In the genomic region with DNA sequence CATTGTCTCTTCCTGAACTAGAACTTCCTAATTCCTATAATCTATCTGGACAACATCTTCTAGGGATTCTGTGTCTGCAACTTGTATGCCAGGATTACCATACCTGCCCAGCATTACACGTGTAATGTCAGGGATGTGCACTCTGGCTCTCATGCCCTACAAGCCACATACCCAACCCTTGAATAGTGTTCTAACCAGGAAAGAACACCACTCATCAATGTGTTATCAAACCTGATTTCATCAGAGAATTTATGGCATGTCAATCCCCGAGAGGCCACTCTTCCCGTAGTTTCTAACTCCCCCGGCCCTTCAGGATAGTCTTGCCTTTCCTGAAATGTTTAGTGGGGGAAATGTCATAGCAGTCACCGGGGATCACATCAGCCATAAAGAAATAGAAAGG, we compare ENCODE assay signal across 30 mouse cellular contexts. TPM values are rescaled to one million over a fixed set of nuclear protein-coding genes. Genes with fewer than 3 reads are reported as not detected.
"Had no signal": no experiment of that assay in that cellular context is flagged by ENCODE, and none has a peak within 500 bp of the region (broad histone marks: within the 10 kb centered on the region; RNA-seq: fewer than 3 reads in every experiment).

No protein-coding gene starts in this region.

- H3K4me1 ChIP-seq: heart, embryonic 13.5 days; heart, embryonic 15.5 days; hindbrain, embryonic 13.5 days; hindbrain, embryonic 15.5 days; limb, embryonic 13.5 days; limb, embryonic 15.5 days; liver, embryonic 12.5 days had no signal

- H3K27me3 ChIP-seq: heart, embryonic 13.5 days; heart, embryonic 15.5 days; hindbrain, embryonic 13.5 days; hindbrain, embryonic 15.5 days; limb, embryonic 13.5 days; limb, embryonic 15.5 days; liver, embryonic 12.5 days had no signal

- H3K36me3 ChIP-seq: heart, embryonic 13.5 days; heart, embryonic 15.5 days; hindbrain, embryonic 13.5 days; hindbrain, embryonic 15.5 days; limb, embryonic 13.5 days; limb, embryonic 15.5 days; liver, embryonic 12.5 days had no signal

- H3K9ac ChIP-seq: heart, embryonic 13.5 days; heart, embryonic 15.5 days; hindbrain, embryonic 13.5 days; hindbrain, embryonic 15.5 days; limb, embryonic 13.5 days; limb, embryonic 15.5 days; liver, embryonic 12.5 days; liver, embryonic 14.5 days had no signal

- H3K4me2 ChIP-seq: heart, embryonic 11.5 days; heart, embryonic 13.5 days; heart, embryonic 15.5 days; hindbrain, embryonic 13.5 days; hindbrain, embryonic 15.5 days; limb, embryonic 13.5 days; limb, embryonic 15.5 days; liver, embryonic 12.5 days had no signal

- H3K4me3 ChIP-seq: heart, embryonic 13.5 days; heart, embryonic 15.5 days; hindbrain, embryonic 13.5 days; hindbrain, embryonic 15.5 days; layer of hippocampus, adult 2 months; limb, embryonic 13.5 days; limb, embryonic 15.5 days; liver, embryonic 12.5 days had no signal

- H3K9me3 ChIP-seq: heart, embryonic 13.5 days; heart, embryonic 15.5 days; hindbrain, embryonic 13.5 days; hindbrain, embryonic 15.5 days; limb, embryonic 13.5 days; limb, embryonic 15.5 days; liver, embryonic 12.5 days had no signal

- H3K27ac ChIP-seq: heart, embryonic 13.5 days; heart, embryonic 15.5 days; hindbrain, embryonic 13.5 days; hindbrain, embryonic 15.5 days; hindbrain, postnatal 0 days; layer of hippocampus, adult 2 months; limb, embryonic 13.5 days; limb, embryonic 15.5 days; liver, embryonic 12.5 days; liver, embryonic 14.5 days had no signal

- DNase-seq: gastrocnemius, postnatal 14 days; gastrocnemius, postnatal 36 days; heart, adult 18-20 months; heart, postnatal 14 days; heart, postnatal 36 days; kidney, adult 8-10 months; kidney, postnatal 10 days; kidney, postnatal 25 days; kidney, postnatal 4 days; layer of hippocampus, postnatal 36 days; left cerebral cortex, postnatal 4 days had no signal

- ATAC-seq: hindbrain, postnatal 0 days; liver, embryonic 12.5 days had no signal

RNA-seq across cellular contexts. Expression of a gene that starts 12.6 kb away (rescaled TPM):
- total RNA-seq: gastrocnemius, adult 8-10 months; gastrocnemius, postnatal 14 days; gastrocnemius, postnatal 36 days; heart, adult 18-20 months; heart, adult 8-10 months; heart, postnatal 14 days; heart, postnatal 36 days; hematopoietic stem cell, adult 5-6 weeks had no signal
- polyA plus RNA-seq: heart, embryonic 11.5 days; heart, embryonic 13.5 days; heart, embryonic 15.5 days; kidney, embryonic 14.5 days; kidney, embryonic 16.5 days; limb, embryonic 11.5 days; limb, embryonic 13.5 days; limb, embryonic 15.5 days; liver, adult 2 months; liver, embryonic 14.5 days; liver, embryonic 16.5 days had no signal
